Mouse (Mus musculus) heart, embryonic 10.5 days (tissue): Measurements from ENCODE around the gene Napsa. TPM values are rescaled to one million over a fixed set of nuclear protein-coding genes. Genes with fewer than 3 reads are reported as not detected.

Experiments used
- DNase-seq: peaks from one replicate; pipeline ENCODE4 v3.0.0-alpha.2; 2017; ENCODE audit warnings: low spot score
- H3K27ac ChIP-seq: fragments of 300-500 bp; sonication (generic); 2 replicates; pipeline ENCODE4 v1.5.1; 2016; ENCODE audit warnings: mild to moderate bottlenecking
- H3K27me3 ChIP-seq: fragments of 300-500 bp; sonication (generic); 2 replicates; pipeline ENCODE4 v1.6.1; 2016; ENCODE audit warnings: mild to moderate bottlenecking; ENCODE audit not compliant: poor library complexity, insufficient read depth, severe bottlenecking
- H3K36me3 ChIP-seq: fragments of 300-500 bp; sonication (generic); 2 replicates; pipeline ENCODE4 v1.6.1; 2016; ENCODE audit warnings: mild to moderate bottlenecking, moderate library complexity
- H3K4me1 ChIP-seq: fragments of 300-500 bp; sonication (generic); 2 replicates; pipeline ENCODE4 v1.6.1; 2016; ENCODE audit warnings: mild to moderate bottlenecking
- H3K4me3 ChIP-seq: fragments of 300-500 bp; sonication (generic); 2 replicates; pipeline ENCODE4 v1.5.1; 2016; ENCODE audit warnings: mild to moderate bottlenecking, moderate library complexity
- H3K9me3 ChIP-seq: fragments of 300-500 bp; sonication (generic); 2 replicates; pipeline ENCODE4 v1.6.1; 2016; ENCODE audit warnings: mild to moderate bottlenecking, moderate library complexity
- WGBS: fragments of 180-500 bp; shearing (Covaris S2); methylation state at CpG from one replicate; pipeline ENCODE4 v1.1.7; 2016; 5-methylcytosine and 5-hydroxymethylcytosine counted together
- polyA plus RNA-seq: library from polyadenylated mRNA; unstranded; fragments of >200 nt; fragmentation: Nextera tagmentation; extraction: Ambion mirVana; gene quantifications from 2 replicates; pipeline ENCODE4 v1.2.1, GENCODE M21; 2016

Gene Napsa
- polyA plus RNA-seq, 1 experiment from 2014 or later, result 0.64 TPM

- no peak for DNase-seq
- Histone ChIP-seq H3K27ac (no peak overlapping the region), H3K27me3 (peaks cover 21% of the 10 kb centered on the region), H3K4me1 (peaks cover 5% of the 10 kb centered on the region), H3K36me3 (peaks cover 65% of the 10 kb centered on the region), H3K4me3 (no peak overlapping the region), H3K9me3 (no peaks in the 10 kb centered on the region)
- WGBS, result 80% methylated on average over 12 of the region's 12 CpGs
Measured at GRCm38 (mm10) chr7:44533746-44534045, 38.5 kb upstream of the Napsa start.

- peaks cover 71% of the 10 kb centered on the region for H3K36me3 ChIP-seq
Measured at GRCm38 (mm10) chr7:44534242-44534641, 37.9 kb upstream of the Napsa start.

GRCm38 (mm10) chr7:44534656-44535441 is 37.3 kb upstream of the Napsa start:
- Histone ChIP-seq H3K27me3 (peaks cover 9% of the 10 kb centered on the region; the same call in 1 of the 2 replicates), H3K9me3 (no peaks in the 10 kb centered on the region), H3K4me3 (no peak overlapping the region), H3K36me3 (peaks cover 77% of the 10 kb centered on the region), H3K4me1 (peaks cover 4% of the 10 kb centered on the region; the same call in 1 of the 2 replicates), H3K27ac (no peak overlapping the region)
- 88% methylated on average over 19 of the region's 19 CpGs for WGBS
- DNase-seq, result no peak

More at GRCm38 (mm10) chr7:44534242-44534641, 37.9 kb upstream of the Napsa start:
- no peak overlapping the region for H3K4me3 ChIP-seq
- no peak for DNase-seq
- peaks cover 15% of the 10 kb centered on the region for H3K27me3 ChIP-seq
- H3K4me1 ChIP-seq, result peaks cover 4% of the 10 kb centered on the region; the same call in 1 of the 2 replicates
- H3K9me3 ChIP-seq, result no peaks in the 10 kb centered on the region
- H3K27ac ChIP-seq, result no peak overlapping the region
- 87% methylated on average over 13 of the region's 13 CpGs for WGBS

DNA sequence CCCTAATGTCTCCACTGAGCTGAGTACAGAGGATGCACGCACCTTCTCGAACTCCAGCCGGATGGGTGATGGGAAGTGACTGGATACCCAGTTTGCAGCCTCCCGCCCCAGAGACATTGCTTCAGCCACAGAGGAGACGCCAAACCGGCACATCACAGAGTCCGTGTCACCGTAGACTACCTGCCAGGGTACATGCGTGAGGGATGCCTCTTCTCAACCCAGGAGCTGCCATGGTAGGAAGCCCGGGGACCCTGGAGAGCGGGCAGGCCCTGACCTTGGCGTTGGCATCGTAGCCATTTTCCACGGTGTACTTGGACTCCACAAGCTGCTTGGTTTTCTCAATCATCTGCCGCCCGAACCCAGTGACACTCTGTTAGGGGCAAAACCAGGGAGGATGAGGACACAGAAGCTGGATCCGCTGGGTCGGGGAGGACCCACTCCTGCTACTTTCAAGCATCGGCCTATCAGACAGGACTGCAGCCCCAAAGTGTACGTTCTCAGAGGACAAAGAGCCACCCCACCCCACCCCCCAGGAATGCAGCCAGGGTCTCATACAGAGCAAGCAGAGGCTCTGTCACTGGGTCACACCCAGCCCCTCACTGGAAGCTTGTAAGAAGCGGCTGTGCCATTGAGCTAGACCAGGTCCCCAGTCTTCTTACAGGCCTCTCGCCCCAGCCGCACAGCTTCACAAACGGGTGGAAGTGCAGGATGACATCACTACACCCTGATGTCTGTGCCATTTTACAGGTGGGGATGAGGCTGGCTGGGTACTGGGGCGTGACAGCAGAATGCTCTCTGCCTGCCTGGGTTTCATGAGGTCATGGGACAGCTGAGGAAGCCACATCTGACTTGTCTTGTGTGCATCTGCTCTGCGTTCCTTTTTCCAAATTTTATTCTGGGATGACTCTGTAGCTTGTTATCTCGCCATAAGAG is 36.3 kb upstream of the Napsa start:
- Histone ChIP-seq H3K27me3 (0 out of 2 replicates have a peak, but pooled peaks cover 7% of the 10 kb centered on the region), H3K9me3 (no peaks in the 10 kb centered on the region), H3K36me3 (peaks cover 87% of the 10 kb centered on the region), H3K4me1 (peaks cover 4% of the 10 kb centered on the region; the same call in 1 of the 2 replicates), H3K4me3 (no peak overlapping the region), H3K27ac (no peak overlapping the region)
- WGBS, result 89% methylated on average over 27 of the region's 27 CpGs
- DNase-seq, result no peak

GRCm38 (mm10) chr7:44536590-44536968 is 35.6 kb upstream of the Napsa start:
- no peak for DNase-seq
- H3K36me3 ChIP-seq, result peaks cover 94% of the 10 kb centered on the region
- H3K27me3 ChIP-seq, result 0 out of 2 replicates have a peak, but pooled peaks cover under 1% of the 10 kb centered on the region
- WGBS, result 86% methylated on average over 6 of the region's 6 CpGs
- H3K27ac ChIP-seq, result no peak overlapping the region
- no peak overlapping the region for H3K4me3 ChIP-seq
- H3K9me3 ChIP-seq, result no peaks in the 10 kb centered on the region
- no peaks in the 10 kb centered on the region for H3K4me1 ChIP-seq

- no peaks in the 10 kb centered on the region for H3K9me3 ChIP-seq
- no peak overlapping the region for H3K27ac ChIP-seq
- WGBS, result 82% methylated on average over 7 of the region's 7 CpGs
Measured at GRCm38 (mm10) chr7:44537009-44537408, 35.2 kb upstream of the Napsa start.

GRCm38 (mm10) chr7:44537496-44537895 is 34.7 kb upstream of the Napsa start:
- no peaks in the 10 kb centered on the region for H3K27me3 ChIP-seq
- H3K4me3 ChIP-seq, result no peak overlapping the region
- H3K27ac ChIP-seq, result no peak overlapping the region
- no peaks in the 10 kb centered on the region for H3K9me3 ChIP-seq
- H3K4me1 ChIP-seq, result no peaks in the 10 kb centered on the region
- WGBS, result 87% methylated on average over 13 of the region's 13 CpGs
- no peak for DNase-seq
- peaks cover 100% of the 10 kb centered on the region for H3K36me3 ChIP-seq

More at GRCm38 (mm10) chr7:44537009-44537408, 35.2 kb upstream of the Napsa start:
- Histone ChIP-seq H3K4me1 (no peaks in the 10 kb centered on the region), H3K36me3 (peaks cover 98% of the 10 kb centered on the region), H3K27me3 (no peaks in the 10 kb centered on the region), H3K4me3 (no peak overlapping the region)
- no peak for DNase-seq

DNA sequence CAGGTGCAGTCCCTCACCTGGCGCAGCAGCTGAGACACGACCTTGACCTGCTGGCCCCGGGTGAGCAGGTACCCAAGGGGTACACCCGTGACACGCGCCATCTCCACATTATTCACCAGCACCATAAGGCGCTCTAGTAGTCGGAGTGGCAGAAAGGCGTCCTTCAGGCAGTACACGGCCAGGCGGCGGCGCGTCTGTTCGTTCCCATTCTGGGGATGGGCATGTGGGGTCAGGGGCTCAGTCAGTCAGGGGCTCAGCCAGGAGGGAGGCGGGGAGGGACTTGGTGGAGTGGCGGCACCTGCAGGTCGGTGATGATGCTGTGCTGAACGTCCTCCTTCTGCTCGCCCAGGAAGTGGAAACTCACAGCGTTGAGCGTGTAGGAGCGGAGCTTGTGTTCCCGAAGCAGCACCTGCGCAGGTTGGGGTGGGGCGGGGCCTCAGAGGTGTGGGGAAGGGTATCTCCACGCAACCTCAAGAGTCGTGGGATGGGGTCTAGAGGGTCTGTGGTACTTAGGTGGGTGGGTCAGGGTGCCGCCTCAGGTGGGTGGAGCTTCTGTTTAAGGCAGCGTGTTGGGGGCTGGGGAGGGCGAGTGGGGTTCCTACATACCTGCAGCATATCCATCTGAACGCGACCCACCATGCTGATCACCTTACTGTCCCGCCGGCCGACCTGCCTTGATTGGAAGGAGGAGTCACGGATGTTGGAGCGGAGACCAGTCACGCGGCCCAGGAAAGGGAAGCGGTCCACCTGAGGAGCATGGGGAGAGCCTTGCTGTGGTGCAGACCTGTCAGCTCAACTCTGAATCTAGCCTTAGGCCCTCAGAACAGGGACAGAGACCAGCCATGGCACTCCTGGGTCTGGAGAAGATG is 33.2 kb upstream of the Napsa start:
- WGBS, result 92% methylated on average over 41 of the region's 41 CpGs
- no peak overlapping the region for H3K4me3 ChIP-seq
- H3K36me3 ChIP-seq, result peaks cover 96% of the 10 kb centered on the region
- no peaks in the 10 kb centered on the region for H3K27me3 ChIP-seq
- no peak overlapping the region for H3K27ac ChIP-seq
- DNase-seq, result no peak
- H3K4me1 ChIP-seq, result no peaks in the 10 kb centered on the region
- no peaks in the 10 kb centered on the region for H3K9me3 ChIP-seq

DNA sequence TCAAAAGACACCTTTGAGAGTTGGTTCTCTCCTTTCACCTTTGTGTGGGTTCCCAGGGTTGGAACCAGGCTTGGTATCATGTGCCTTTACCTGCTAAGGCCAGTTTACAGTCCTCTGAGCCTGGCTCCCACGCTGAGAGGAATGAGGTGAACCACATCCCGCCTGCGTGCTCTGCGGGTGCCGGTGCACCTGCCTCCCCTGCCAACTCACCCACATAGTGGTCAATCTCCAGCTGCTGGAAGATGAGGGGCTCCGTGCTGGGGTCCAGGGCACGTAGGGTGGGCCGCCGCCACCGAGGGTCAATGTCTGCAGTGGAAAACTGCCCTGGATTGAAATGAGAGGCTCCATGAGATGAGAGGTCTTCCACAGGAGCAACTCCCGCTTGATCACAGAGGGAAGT is 29.6 kb upstream of the Napsa start:
- Histone ChIP-seq H3K4me1 (peaks cover 8% of the 10 kb centered on the region), H3K9me3 (no peaks in the 10 kb centered on the region), H3K27me3 (no peaks in the 10 kb centered on the region), H3K4me3 (no peak overlapping the region), H3K27ac (no peak overlapping the region), H3K36me3 (peaks cover 75% of the 10 kb centered on the region)
- no peak for DNase-seq
- 96% methylated on average over 11 of the region's 11 CpGs for WGBS

DNA sequence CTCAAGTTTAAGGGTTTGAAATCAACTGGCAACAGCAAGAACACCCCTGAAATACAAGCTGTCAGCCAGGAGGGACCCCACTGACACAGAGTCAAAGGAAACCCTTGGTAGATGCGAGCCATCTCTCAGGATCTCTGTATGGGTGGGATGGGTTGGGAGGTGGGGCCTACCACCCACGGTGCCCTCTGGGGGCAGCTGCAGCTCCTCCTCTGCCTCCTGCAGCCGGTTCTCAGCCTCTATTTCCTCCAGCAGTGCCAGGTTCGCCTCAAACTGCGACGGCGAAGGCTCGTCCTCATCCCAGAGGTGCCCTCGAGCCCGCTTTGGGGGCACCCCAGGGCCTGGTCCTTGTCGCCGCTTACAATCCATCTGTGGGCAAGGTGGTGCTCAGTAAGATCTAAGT is 29.1 kb upstream of the Napsa start:
- H3K27ac ChIP-seq, result no peak overlapping the region
- H3K4me3 ChIP-seq, result no peak overlapping the region
- WGBS, result 75% methylated on average over 12 of the region's 12 CpGs
- H3K9me3 ChIP-seq, result no peaks in the 10 kb centered on the region
- peaks cover 13% of the 10 kb centered on the region for H3K4me1 ChIP-seq
- no peak for DNase-seq
- peaks cover 70% of the 10 kb centered on the region for H3K36me3 ChIP-seq
- H3K27me3 ChIP-seq, result no peaks in the 10 kb centered on the region

GRCm38 (mm10) chr7:44546274-44546673 is 25.9 kb upstream of the Napsa start:
- no peaks in the 10 kb centered on the region for H3K27me3 ChIP-seq
- no peak overlapping the region for H3K4me3 ChIP-seq
- peaks cover 14% of the 10 kb centered on the region for H3K4me1 ChIP-seq
- DNase-seq, result no peak
- H3K36me3 ChIP-seq, result peaks cover 58% of the 10 kb centered on the region
- WGBS, result 93% methylated on average over 3 of the region's 3 CpGs
- no peaks in the 10 kb centered on the region for H3K9me3 ChIP-seq
- H3K27ac ChIP-seq, result no peak overlapping the region

- 96% methylated on average over 13 of the region's 13 CpGs for WGBS
- Histone ChIP-seq H3K4me1 (peaks cover 14% of the 10 kb centered on the region), H3K27ac (no peak overlapping the region), H3K36me3 (peaks cover 58% of the 10 kb centered on the region), H3K4me3 (peak overlapping the region; percentile 83; the same call in 1 of the 2 replicates), H3K27me3 (no peaks in the 10 kb centered on the region), H3K9me3 (no peaks in the 10 kb centered on the region)
- no peak for DNase-seq
Measured at GRCm38 (mm10) chr7:44547041-44547440, 25.1 kb upstream of the Napsa start.
